Mouse (Mus musculus): Measurements from ENCODE around the gene Igfbp6.

- TF ChIP-seq POLR2AphosphoS2 (IDR thresholded peaks at IDR 0.05; ENCODE audit: low read depth, low read length) (no peak), ZMIZ1 (IDR thresholded peaks at IDR 0.05; ENCODE audit: low read depth, low read length) (no peak), CHD1 (IDR thresholded peaks at IDR 0.05; ENCODE audit: low read depth, low read length) (no peak), BHLHE40 (IDR thresholded peaks at IDR 0.05; ENCODE audit: low read depth, low read length) (no peak), UBTF (IDR thresholded peaks at IDR 0.05; ENCODE audit: low read depth, low read length) (no peak), EP300 (IDR thresholded peaks at IDR 0.05; ENCODE audit: low read length) (no peak), MAFK (IDR thresholded peaks at IDR 0.05; ENCODE audit: insufficient replicate concordance, low read length) (no peak), CTCF (conservative IDR thresholded peaks at IDR 0.05 in 1 of 2, IDR thresholded peaks at IDR 0.05 in 1 of 2; ENCODE audit: low read depth in 2 of 2, low read length in 2 of 2) (no peak), PAX5 (IDR thresholded peaks at IDR 0.05; ENCODE audit: low read length) (no peak), KAT2A (IDR thresholded peaks at IDR 0.05; ENCODE audit: insufficient replicate concordance, low read length) (no peak), POLR2A (IDR thresholded peaks at IDR 0.05; ENCODE audit: low read depth, low read length) (no peak)
Observed at GRCm38 (mm10) chr15:102177417-102177816, 33.3 kb downstream of the Igfbp6 start.
